Mouse (Mus musculus): ENCODE results near the gene Pdss2. TPM values are rescaled to one million over a fixed set of nuclear protein-coding genes. Genes with fewer than 3 reads are reported as not detected.

The Pdss2 gene
- polyA plus RNA-seq, 1 experiment = 3.7 TPM

DNA sequence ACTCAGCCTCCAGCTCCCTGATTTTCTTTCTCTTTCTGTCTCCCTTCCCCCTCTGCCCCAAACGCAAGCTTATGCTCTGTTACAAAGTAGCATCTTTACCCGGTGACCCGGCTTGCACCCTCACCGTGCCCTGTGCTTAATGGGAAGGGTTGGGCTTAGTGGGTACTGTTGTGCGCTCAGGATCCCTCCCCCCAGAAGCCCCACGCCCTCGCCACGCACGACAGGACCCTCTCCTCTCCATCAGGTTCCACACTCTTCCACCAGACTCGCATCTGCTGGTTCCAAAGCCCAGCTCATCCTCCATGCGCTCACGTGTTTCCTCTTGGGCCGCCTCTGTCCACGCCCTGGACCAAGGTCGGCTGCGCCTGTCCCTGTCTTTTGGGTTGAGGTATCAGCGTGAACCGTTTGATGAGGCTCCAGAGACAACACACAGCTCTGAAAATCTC, 46.1 kb upstream of the Pdss2 start:
- no peaks in the 10 kb centered on the region for H3K36me3 ChIP-seq (ENCODE audit: control insufficient read depth, insufficient read depth, low read length)
- no peak for TF ChIP-seq POLR2A (IDR thresholded peaks at IDR 0.05; ENCODE audit: control insufficient read depth, low read depth, low read length)
- TF ChIP-seq CTCF (IDR thresholded peaks at IDR 0.05; ENCODE audit: control insufficient read depth, insufficient read depth, insufficient replicate concordance, low read depth, low read length) = no peak
- peak overlapping the region; percentile 85 for H3K4me3 ChIP-seq (ENCODE audit: control insufficient read depth, low read depth, low read length)
- peak overlapping the region; percentile 81; the same call in 1 of the 2 replicates for H3K27ac ChIP-seq (ENCODE audit: control insufficient read depth, insufficient read depth, low read depth, low read length)
- peaks cover 5% of the 10 kb centered on the region for H3K4me1 ChIP-seq (ENCODE audit: control insufficient read depth, insufficient read depth, low read length)
- H3K27me3 ChIP-seq (ENCODE audit: control insufficient read depth, insufficient read depth, low read length) = no peaks in the 10 kb centered on the region; the same call in none of the 2 replicates

- TF ChIP-seq POLR2A (IDR thresholded peaks at IDR 0.05; ENCODE audit: control insufficient read depth, low read depth, low read length) = no peak
- no peak for TF ChIP-seq CTCF (IDR thresholded peaks at IDR 0.05; ENCODE audit: control insufficient read depth, insufficient read depth, insufficient replicate concordance, low read depth, low read length)
- Histone ChIP-seq H3K27me3 (ENCODE audit: control insufficient read depth, insufficient read depth, low read length) (no peaks in the 10 kb centered on the region), H3K36me3 (ENCODE audit: control insufficient read depth, insufficient read depth, low read length) (no peaks in the 10 kb centered on the region), H3K27ac (ENCODE audit: control insufficient read depth, insufficient read depth, low read depth, low read length) (no peak overlapping the region), H3K4me3 (ENCODE audit: control insufficient read depth, low read depth, low read length) (no peak overlapping the region), H3K4me1 (ENCODE audit: control insufficient read depth, insufficient read depth, low read length) (no peaks in the 10 kb centered on the region)
Observed at GRCm38 (mm10) chr10:43180313-43180912, 40.9 kb upstream of the Pdss2 start.

DNA sequence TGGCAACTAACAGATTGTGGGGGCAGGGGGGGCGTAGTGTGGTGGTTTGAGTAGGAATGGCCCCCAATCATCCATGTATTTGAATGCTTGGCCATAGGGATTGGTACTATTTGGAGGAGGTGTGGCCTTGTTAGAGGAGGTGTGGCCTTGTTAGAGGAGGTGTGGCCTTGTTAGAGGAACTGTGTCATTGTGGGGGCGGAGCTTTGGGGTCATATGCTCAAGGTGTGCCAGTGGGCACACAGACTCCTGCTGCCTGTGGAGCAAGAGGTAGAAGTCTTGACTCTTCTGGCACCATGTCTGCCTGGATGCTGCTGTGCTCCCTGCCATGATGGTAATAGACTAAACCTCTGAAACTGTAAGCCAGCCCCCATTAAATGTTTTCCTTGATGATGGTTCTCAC, 21.1 kb upstream of the Pdss2 start:
- Histone ChIP-seq H3K4me1 (ENCODE audit: control insufficient read depth, insufficient read depth, low read length) (no peaks in the 10 kb centered on the region), H3K4me3 (ENCODE audit: control insufficient read depth, low read depth, low read length) (no peak overlapping the region), H3K27me3 (ENCODE audit: control insufficient read depth, insufficient read depth, low read length) (no peaks in the 10 kb centered on the region), H3K36me3 (ENCODE audit: control insufficient read depth, insufficient read depth, low read length) (no peaks in the 10 kb centered on the region), H3K27ac (ENCODE audit: control insufficient read depth, insufficient read depth, low read depth, low read length) (no peak overlapping the region)
- TF ChIP-seq POLR2A (IDR thresholded peaks at IDR 0.05; ENCODE audit: control insufficient read depth, low read depth, low read length) = no peak
- TF ChIP-seq CTCF (IDR thresholded peaks at IDR 0.05; ENCODE audit: control insufficient read depth, insufficient read depth, insufficient replicate concordance, low read depth, low read length) = no peak

GRCm38 (mm10) chr10:43203865-43204264, 17.4 kb upstream of the Pdss2 start:
- H3K36me3 ChIP-seq (ENCODE audit: control insufficient read depth, insufficient read depth, low read length) = no peaks in the 10 kb centered on the region
- no peaks in the 10 kb centered on the region for H3K27me3 ChIP-seq (ENCODE audit: control insufficient read depth, insufficient read depth, low read length)
- H3K4me3 ChIP-seq (ENCODE audit: control insufficient read depth, low read depth, low read length) = no peak overlapping the region
- H3K4me1 ChIP-seq (ENCODE audit: control insufficient read depth, insufficient read depth, low read length) = no peaks in the 10 kb centered on the region
- TF ChIP-seq POLR2A (IDR thresholded peaks at IDR 0.05; ENCODE audit: control insufficient read depth, low read depth, low read length) = no peak
- no peak overlapping the region for H3K27ac ChIP-seq (ENCODE audit: control insufficient read depth, insufficient read depth, low read depth, low read length)

- Histone ChIP-seq H3K36me3 (ENCODE audit: control insufficient read depth, insufficient read depth, low read length) (no peaks in the 10 kb centered on the region), H3K4me1 (ENCODE audit: control insufficient read depth, insufficient read depth, low read length) (no peaks in the 10 kb centered on the region), H3K27me3 (ENCODE audit: control insufficient read depth, insufficient read depth, low read length) (no peaks in the 10 kb centered on the region), H3K4me3 (ENCODE audit: control insufficient read depth, low read depth, low read length) (no peak overlapping the region), H3K27ac (ENCODE audit: control insufficient read depth, insufficient read depth, low read depth, low read length) (no peak overlapping the region)
- TF ChIP-seq CTCF (IDR thresholded peaks at IDR 0.05; ENCODE audit: control insufficient read depth, insufficient read depth, insufficient replicate concordance, low read depth, low read length) = peak; percentile 70; the same call in 1 of the 2 replicates
- TF ChIP-seq POLR2A (IDR thresholded peaks at IDR 0.05; ENCODE audit: control insufficient read depth, low read depth, low read length) = no peak
Observed at GRCm38 (mm10) chr10:43211866-43212265, 9.4 kb upstream of the Pdss2 start.

- H3K36me3 ChIP-seq (ENCODE audit: control insufficient read depth, insufficient read depth, low read length) = no peaks in the 10 kb centered on the region
- no peak overlapping the region; the same call in 1 of the 2 replicates for H3K4me3 ChIP-seq (ENCODE audit: control insufficient read depth, low read depth, low read length)
- peaks cover 9% of the 10 kb centered on the region for H3K4me1 ChIP-seq (ENCODE audit: control insufficient read depth, insufficient read depth, low read length)
- no peak for TF ChIP-seq POLR2A (IDR thresholded peaks at IDR 0.05; ENCODE audit: control insufficient read depth, low read depth, low read length)
- no peak for TF ChIP-seq CTCF (IDR thresholded peaks at IDR 0.05; ENCODE audit: control insufficient read depth, insufficient read depth, insufficient replicate concordance, low read depth, low read length)
- H3K27me3 ChIP-seq (ENCODE audit: control insufficient read depth, insufficient read depth, low read length) = no peaks in the 10 kb centered on the region
- no peak overlapping the region for H3K27ac ChIP-seq (ENCODE audit: control insufficient read depth, insufficient read depth, low read depth, low read length)
Observed at GRCm38 (mm10) chr10:43217361-43217900, 3.9 kb upstream of the Pdss2 start.

GRCm38 (mm10) chr10:43220479-43220878, 807 bp upstream of the Pdss2 start:
- Histone ChIP-seq H3K4me1 (ENCODE audit: control insufficient read depth, insufficient read depth, low read length) (peaks cover 9% of the 10 kb centered on the region), H3K4me3 (ENCODE audit: control insufficient read depth, low read depth, low read length) (peak overlapping the region; percentile 96), H3K27ac (ENCODE audit: control insufficient read depth, insufficient read depth, low read depth, low read length) (peak overlapping the region; percentile 85), H3K27me3 (ENCODE audit: control insufficient read depth, insufficient read depth, low read length) (no peaks in the 10 kb centered on the region), H3K36me3 (ENCODE audit: control insufficient read depth, insufficient read depth, low read length) (no peaks in the 10 kb centered on the region)
- no peak for TF ChIP-seq POLR2A (IDR thresholded peaks at IDR 0.05; ENCODE audit: control insufficient read depth, low read depth, low read length)
- no peak for TF ChIP-seq CTCF (IDR thresholded peaks at IDR 0.05; ENCODE audit: control insufficient read depth, insufficient read depth, insufficient replicate concordance, low read depth, low read length)
